23 mouse cellular contexts compared by ENCODE assay signal in the genomic region with DNA sequence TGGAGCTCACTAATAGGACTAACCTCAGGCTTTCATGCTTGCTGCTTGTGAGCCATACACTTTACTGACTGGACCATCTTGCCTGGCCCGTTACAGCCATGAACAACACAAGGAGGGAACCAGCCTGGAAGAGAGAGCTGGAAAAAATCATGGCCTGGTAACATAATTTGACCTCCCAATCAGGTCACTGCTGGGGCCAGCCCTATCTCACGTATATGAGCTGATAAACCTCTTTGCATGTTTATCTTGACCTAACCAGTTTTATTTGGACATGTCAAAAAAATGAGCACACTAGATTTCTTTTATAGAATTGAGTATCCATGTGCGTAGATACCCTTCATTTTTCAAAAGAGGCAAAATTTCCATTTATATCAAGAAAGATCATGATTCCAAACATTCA.
"Had no signal": no experiment of that assay in that cellular context is flagged by ENCODE, and none has a peak within 500 bp of the region (broad histone marks: within the 10 kb centered on the region; RNA-seq: fewer than 3 reads in every experiment).

No protein-coding gene starts in this region.

- H3K4me3 ChIP-seq: liver, embryonic 13.5 days; liver, embryonic 15.5 days; lung, embryonic 15.5 days; midbrain, embryonic 10.5 days; midbrain, embryonic 15.5 days; myocyte; neural tube, embryonic 13.5 days; neural tube, embryonic 15.5 days had no signal

- H3K9me3 ChIP-seq: liver, embryonic 13.5 days; liver, embryonic 15.5 days; lung, embryonic 15.5 days; midbrain, embryonic 10.5 days; midbrain, embryonic 15.5 days; neural tube, embryonic 13.5 days; neural tube, embryonic 15.5 days had no signal

- ATAC-seq: liver, postnatal 0 days; lung, postnatal 0 days; midbrain, embryonic 15.5 days had no signal

- H3K4me1 ChIP-seq: liver, embryonic 13.5 days; liver, embryonic 15.5 days; lung, embryonic 15.5 days; midbrain, embryonic 15.5 days; neural tube, embryonic 15.5 days had no signal

- H3K27ac ChIP-seq: liver, embryonic 13.5 days; liver, embryonic 15.5 days; lung, embryonic 15.5 days; macrophage; midbrain, embryonic 10.5 days; midbrain, embryonic 15.5 days; neural tube, embryonic 13.5 days; neural tube, embryonic 15.5 days had no signal

- H3K4me2 ChIP-seq: liver, embryonic 11.5 days; liver, embryonic 13.5 days; liver, embryonic 15.5 days; lung, embryonic 15.5 days; midbrain, embryonic 15.5 days; neural tube, embryonic 13.5 days; neural tube, embryonic 15.5 days had no signal

- DNase-seq: liver; liver, embryonic 13.5 days; liver, postnatal 0 days; lung, adult 2 months; lung, postnatal 14 days; lung, postnatal 36 days; right cerebral cortex, adult 18-20 months; right cerebral cortex, postnatal 25 days; right cerebral cortex, postnatal 4 days; spleen, adult 18-20 months; thymus, adult 18-20 months; thymus, postnatal 14 days; thymus, postnatal 36 days had no signal

- H3K9ac ChIP-seq: liver, embryonic 13.5 days; liver, embryonic 15.5 days; liver, postnatal 0 days; lung, embryonic 15.5 days; midbrain, embryonic 15.5 days; neural tube, embryonic 13.5 days; neural tube, embryonic 15.5 days had no signal

- H3K27me3 ChIP-seq: liver, embryonic 13.5 days; liver, embryonic 15.5 days; lung, embryonic 15.5 days; midbrain, embryonic 15.5 days; neural tube, embryonic 13.5 days; neural tube, embryonic 15.5 days had no signal

- H3K36me3 ChIP-seq: liver, embryonic 13.5 days; liver, embryonic 15.5 days; lung, embryonic 15.5 days; midbrain, embryonic 10.5 days; midbrain, embryonic 15.5 days; neural tube, embryonic 13.5 days; neural tube, embryonic 15.5 days had no signal
